Mouse (Mus musculus) kidney, adult 2 months (tissue): Measurements from ENCODE around the gene Rai14.

Experiments
- CTCF ChIP-seq: fragments of 200-500 bp; conservative IDR thresholded peaks from 2 replicates; pipeline ENCODE4 v1.5.1; 2011; ENCODE audit warnings: low read depth, mild to moderate bottlenecking, control low read depth, low read length, moderate library complexity, mixed read lengths; ENCODE audit not compliant: insufficient read depth, insufficient read length
- POLR2A ChIP-seq: fragments of 200-500 bp; IDR thresholded peaks from one replicate; pipeline ENCODE4 v1.6.1; 2011; ENCODE audit warnings: low read depth, low read length, control low read depth

GRCm38 (mm10) chr15:10525896-10526295 lies 188.5 kb downstream of the Rai14 start:
- TF ChIP-seq POLR2A (no peak), CTCF (no peak)
